Mouse (Mus musculus) brain, embryonic 18.5 days (tissue): ENCODE results near the gene Tm2d1.
"Not testable (repeated sequence)": the region's sequence is repeated elsewhere in the genome, so short reads cannot be mapped to it uniquely, and the experiment has no call there.

Experiments used
- DNase-seq: peaks from one replicate; pipeline ENCODE4 v3.0.0-alpha.2; 2012; ENCODE audit warnings: low read depth, low spot score

The Tm2d1 gene

GRCm38 (mm10) chr4:98382716-98383424, at the start of gene Tm2d1:
Tm2d1 (minus strand) TSS chr4:98383306.
- DNase-seq, result peak; percentile 49

DNA sequence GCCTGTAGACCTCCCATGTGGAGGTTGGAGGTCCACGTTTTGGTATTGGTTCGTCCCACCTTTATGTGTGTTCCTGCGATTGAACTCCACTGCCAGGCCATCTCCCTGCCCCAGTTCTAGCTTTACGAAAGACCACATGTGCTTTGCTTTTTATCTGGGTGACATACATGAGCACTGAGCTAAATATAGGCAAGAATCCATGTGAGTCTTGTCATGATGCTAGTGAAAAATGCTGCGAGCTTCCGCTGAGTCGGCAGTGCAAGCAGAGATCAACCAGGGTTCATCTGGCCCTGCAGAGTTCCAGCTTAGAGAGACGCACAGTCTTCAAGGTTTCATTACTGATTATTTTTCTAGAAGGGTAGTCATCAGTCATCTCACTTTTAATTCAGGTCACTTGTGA, 45.3 kb upstream of the Tm2d1 start:
- DNase-seq, result no peak

GRCm38 (mm10) chr4:98415150-98415549, 32.0 kb upstream of the Tm2d1 start:
- not testable (repeated sequence) for DNase-seq

DNA sequence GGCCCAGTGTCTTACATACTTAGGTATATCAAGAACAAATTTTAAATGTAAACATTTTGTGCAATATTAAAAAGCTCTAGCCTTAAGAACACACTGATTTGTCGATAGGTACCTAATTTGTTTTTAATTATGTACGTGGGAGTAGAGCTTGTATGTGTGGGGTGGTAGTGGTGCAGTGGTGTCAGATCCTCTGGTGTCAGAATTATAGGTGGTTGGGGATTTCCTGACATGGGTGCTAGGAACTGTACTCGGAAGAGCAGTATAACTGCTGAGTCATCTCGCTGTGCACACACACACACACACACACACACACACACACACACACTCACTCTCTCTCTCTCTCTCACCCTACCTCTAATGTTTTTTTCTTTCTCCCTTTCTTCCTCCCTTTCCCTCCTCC, 25.3 kb upstream of the Tm2d1 start:
- DNase-seq, result no peak

GRCm38 (mm10) chr4:98404412-98404811, 21.3 kb upstream of the Tm2d1 start:
- DNase-seq, result no peak

- DNase-seq, result no peak
Measured at GRCm38 (mm10) chr4:98403492-98403891, 20.4 kb upstream of the Tm2d1 start.

DNA sequence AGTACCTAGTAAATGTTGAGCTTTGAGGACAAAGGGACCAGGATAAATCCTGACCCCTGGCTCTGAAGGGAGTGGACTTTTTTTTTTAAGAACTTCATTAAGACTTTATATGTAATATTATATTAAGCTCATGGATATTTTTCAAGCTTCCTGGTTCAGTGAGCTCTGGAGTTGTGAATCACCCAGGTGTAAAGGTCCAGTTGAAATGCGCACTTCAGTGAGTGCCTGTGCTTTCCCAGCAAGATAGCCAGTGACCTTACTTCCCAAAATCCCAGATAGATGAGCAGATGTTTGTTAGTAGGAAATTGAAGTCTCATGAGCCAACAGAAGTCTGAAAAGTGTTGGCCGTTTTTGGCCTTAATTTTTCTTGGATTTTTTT, 18.5 kb upstream of the Tm2d1 start:
- no peak for DNase-seq

GRCm38 (mm10) chr4:98400926-98401583, 17.9 kb upstream of the Tm2d1 start:
- no peak for DNase-seq

- no peak for DNase-seq
Measured at GRCm38 (mm10) chr4:98395690-98396437, 12.8 kb upstream of the Tm2d1 start, which contains the start of gene Patj. Patj (plus strand) TSS chr4:98395785.

DNA sequence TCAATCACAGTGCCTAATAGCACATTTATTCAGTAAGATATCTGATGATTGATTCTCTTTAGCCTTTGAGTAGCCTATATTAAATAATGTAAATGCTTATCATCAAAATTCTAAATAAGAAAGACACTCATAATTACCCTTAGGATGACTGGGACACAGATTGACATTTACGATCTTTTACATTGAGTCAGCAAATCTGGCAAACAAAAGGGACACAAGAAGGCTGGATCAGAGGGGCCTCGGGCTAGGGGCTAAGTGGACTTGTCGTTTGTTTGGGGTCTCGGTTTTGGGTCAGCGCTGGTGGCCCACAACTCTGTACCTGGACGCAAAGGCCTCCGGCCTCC, 12.2 kb upstream of the Tm2d1 start:
- no peak for DNase-seq

DNA sequence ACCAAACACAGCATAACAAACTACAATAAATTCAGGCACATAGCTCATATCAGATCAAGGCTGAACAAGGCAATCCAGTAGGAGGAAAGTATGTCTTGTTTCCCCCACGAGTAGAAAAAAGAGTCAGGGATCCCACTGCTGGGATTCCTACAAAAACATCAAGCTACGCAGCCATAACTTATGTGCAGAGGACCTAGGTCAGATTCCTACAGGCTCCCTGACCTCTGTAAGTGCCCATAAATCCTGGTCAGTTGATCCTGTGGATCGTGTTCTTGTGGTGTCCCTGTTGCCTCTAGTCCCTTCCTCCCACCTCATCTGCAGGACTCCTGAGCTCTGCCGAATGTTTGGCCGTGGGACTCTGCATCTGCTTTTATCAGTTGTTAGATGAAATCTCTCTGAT, 1.9 kb upstream of the Tm2d1 start:
- no peak for DNase-seq

- no peak for DNase-seq
Measured at GRCm38 (mm10) chr4:98376943-98377342, 6.2 kb downstream of the Tm2d1 start.

- no peak for DNase-seq
Measured at GRCm38 (mm10) chr4:98375401-98375800, 7.7 kb downstream of the Tm2d1 start.

DNA sequence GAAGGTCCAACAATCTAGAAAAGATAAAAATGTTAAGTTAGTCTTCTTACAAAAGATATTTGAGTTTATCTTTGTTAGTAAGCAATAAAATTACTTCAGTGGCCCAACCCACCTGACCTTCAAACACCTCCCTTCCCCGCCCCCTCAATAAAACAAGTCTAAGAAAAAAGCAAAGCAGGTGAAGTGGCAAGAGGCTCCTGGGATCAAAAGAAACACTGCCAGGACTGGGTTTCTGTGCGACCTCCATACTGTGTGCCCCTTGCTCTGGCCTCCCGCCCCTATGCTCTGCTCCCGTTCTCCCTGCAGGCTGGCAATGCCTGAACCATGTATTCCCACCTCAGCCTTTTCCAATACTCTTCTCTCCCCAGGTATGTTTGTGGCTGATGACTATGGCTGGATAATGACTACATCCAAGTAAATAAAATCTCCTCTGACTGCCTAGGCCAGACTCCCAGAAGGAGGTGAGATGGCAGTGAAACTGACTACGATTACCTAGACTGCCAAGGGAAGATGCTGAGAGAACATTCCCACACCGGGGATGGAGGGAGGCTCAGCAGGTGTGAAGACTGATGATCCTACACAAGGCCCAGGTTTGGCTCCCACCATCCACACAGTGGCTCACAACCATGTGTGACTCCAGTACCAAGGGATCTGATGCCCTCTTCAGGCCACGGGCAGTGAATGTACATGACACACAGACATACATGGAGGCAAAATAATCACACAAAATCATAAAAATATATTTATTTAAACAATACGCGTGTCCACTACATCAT, 24.9 kb downstream of the Tm2d1 start:
- no peak for DNase-seq

DNA sequence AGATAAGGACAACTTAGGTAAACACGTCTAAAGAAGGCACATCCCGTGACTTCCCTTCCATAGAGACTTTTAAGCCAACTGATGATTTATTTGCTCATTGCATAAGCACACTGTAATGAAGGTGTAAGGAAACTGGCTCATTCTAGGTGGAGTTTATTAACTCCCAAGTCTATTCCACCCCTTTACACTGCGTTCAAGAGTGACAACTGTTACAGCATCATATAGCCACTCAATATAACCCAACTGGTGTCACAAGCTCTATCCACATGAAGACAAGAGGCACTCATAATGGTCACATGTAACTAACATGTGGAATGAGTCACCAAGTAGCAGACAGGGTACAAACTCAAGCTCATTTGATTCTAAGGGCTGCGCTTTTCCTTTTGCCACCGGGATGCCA, 34.5 kb downstream of the Tm2d1 start:
- DNase-seq, result no peak

DNA sequence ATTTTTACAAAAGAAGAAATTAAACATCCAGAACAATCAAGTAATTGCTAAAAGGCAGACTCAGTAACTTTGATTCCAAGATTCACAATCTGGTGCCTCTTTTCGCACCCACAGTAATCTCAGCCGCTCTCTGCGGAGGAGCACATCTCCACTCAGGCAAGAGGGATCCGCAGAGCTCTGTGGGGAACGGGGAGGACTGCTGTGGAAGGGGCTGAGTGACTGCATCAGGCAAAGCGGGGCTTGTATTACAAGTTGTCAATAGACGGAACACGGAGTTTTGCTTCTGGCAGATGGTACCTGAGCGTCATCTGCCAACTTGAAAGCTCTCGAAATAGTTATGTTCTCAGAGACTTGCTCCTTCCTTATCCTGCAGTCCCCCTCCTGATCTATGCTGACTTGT, 37.3 kb downstream of the Tm2d1 start:
- no peak for DNase-seq

DNA sequence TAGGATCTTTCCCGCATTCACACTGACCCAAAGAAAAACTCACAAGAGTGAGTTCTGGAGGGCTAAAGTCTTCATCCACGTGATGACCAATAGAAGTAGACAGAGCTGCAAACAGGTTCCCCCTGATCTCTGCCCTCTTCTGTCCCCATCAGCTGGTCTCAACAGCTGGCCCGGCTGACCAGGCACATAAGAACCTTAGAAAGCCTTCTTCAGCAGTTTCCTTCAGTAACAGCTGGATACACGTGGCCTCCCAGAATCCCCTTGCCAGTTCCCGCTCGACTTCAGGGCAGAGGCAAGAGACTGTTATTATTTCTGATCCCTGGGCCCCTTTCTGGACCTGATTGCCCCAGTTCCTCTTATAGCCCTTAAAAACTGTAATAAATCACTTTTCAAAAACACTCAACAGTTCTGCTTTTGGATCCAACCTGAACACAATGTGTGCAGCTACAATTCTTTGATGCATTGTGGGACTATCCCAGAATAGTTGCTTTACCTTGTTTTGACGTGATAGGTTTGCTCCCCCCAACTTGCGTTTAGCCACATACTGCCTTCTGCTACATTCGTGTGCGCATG, 43.0 kb downstream of the Tm2d1 start:
- no peak for DNase-seq

DNA sequence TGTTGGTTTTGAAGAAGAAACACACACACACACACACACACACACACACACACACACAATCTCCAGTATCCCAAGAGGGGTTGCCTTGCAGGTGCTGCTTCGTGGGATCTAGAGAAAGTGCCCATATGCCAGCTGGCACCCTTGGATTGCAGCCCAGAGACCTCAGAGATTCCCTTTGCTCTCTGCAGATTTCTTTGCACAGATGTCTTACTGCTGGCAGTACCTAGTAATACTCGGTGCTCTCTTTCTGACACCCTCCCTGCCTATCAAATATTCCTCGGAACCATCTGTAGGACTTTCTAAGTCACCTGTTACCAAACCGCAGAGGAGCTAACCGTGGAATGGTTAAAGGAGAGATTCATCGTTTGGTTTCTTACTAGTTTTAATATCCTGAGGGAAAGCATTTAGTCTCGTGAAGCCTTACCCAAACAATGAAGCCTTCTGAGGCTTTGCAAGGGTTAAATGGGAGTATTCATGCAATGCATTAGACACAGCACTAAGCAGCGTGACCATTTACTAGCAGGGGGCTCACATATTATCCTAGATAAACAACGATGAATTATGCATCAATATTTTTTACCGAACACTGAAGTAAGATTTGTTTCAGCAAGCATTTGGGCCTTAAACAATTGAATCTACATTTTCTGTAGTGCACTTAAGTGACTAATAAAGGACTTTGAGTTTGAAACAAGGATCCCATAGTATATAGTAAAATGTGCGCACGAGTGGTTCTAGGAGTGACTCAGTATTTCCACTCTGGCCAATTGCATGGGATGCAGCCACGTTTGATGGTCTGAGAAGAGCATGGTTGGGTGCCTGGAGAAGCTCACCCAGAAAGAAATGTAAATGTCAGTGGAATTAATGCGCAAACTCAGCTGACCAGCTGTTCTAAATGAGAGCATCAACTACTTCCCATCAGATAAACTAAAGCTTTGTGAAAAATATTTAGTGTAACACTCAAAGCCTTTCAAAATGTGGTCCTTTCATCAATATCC, 44.2 kb downstream of the Tm2d1 start:
- DNase-seq, result no peak

GRCm38 (mm10) chr4:98337197-98337596, 45.9 kb downstream of the Tm2d1 start:
- DNase-seq, result no peak

- no peak for DNase-seq
Measured at GRCm38 (mm10) chr4:98335726-98336125, 47.4 kb downstream of the Tm2d1 start.
